Mouse (Mus musculus) urinary bladder, postnatal 36 days (tissue): ENCODE results near the gene Olfr347.

Experiments used
- DNase-seq, 2 experiments: peaks; one replicate each; pipeline ENCODE4 v3.0.0; 2022; ENCODE audit warnings: low spot score in 2 of 2, mixed read lengths in 1 of 2

The Olfr347 gene

GRCm38 (mm10) chr2:36731602-36732001, at the start of gene Olfr347:
Gene Olfr347 (plus strand): TSS chr2:36731902.
- DNase-seq, result no peak

- DNase-seq, result no peak
Observed at GRCm38 (mm10) chr2:36685488-36685887, 46.2 kb upstream of the Olfr347 start, which contains the start of gene Olfr346. Gene Olfr346 (plus strand): TSS chr2:36685788.

GRCm38 (mm10) chr2:36736226-36736625, 4.5 kb downstream of the Olfr347 start:
- no peak for DNase-seq

GRCm38 (mm10) chr2:36783976-36784375, 52.3 kb downstream of the Olfr347 start, which contains the start of gene Olfr348:
Gene Olfr348 (plus strand): TSS chr2:36784276.
- no peak for DNase-seq
